In the genomic region with DNA sequence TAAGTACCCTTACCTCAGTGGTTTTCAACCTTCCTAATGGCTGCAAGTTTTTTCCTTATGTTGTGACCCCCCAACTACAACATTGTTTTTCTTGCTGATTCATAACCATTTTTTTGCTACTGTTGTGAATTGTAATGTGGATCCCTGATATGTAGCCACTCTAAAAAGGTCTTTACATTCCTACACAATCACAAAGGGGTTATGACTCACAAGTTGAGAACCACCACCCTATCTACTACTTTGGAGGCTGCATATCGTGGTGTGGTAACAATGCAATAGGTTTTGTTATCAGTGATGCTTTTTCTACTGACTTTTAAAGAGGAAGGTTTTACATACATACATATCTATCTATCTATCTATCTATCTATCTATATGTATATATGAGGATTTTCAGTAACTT, we compare ENCODE assay signal across 24 mouse cellular contexts. TPM values are rescaled to one million over a fixed set of nuclear protein-coding genes. Genes with fewer than 3 reads are reported as not detected.
DNase-seq lines count a peak whose midpoint lies in the region; ATAC-seq and TF ChIP-seq lines count a peak whose summit lies in the region.
"Had no signal": no experiment of that assay in that cellular context is flagged by ENCODE, and none has a peak within 500 bp of the region (broad histone marks: within the 10 kb centered on the region; RNA-seq: fewer than 3 reads in every experiment).

No protein-coding gene starts in this region.

- peak; percentile 31 for DNase-seq in 3T3-L1 (ENCODE audit: low read depth, low spot score)
- peak; percentile 65 for DNase-seq in 416B (ENCODE audit: low read depth)
- DNase-seq in MEL (ENCODE audit: low read depth, low spot score): peak; percentile 53
- no peak for DNase-seq in adrenal gland, postnatal 14 days
- DNase-seq: adrenal gland, adult 2 months; adrenal gland, adult 8-10 months; adrenal gland, postnatal 10 days; adrenal gland, postnatal 25 days; adrenal gland, postnatal 36 days; B cell, adult 2 months; cerebellum, adult 11 months; cerebellum, adult 11-12 months; cerebellum, adult 18-20 months; cerebellum, adult 2 months; cerebellum, adult 8-10 months; cerebellum, adult 9-10 months; cerebellum, adult 9-11 months had no signal

- WGBS in kidney, embryonic 14.5 days: 94% methylated on average over 1 of the region's 1 CpGs

- H3K9me3 ChIP-seq in MEL (replicated peaks; ENCODE audit: insufficient read depth, low read length): no peaks in the 10 kb centered on the region
- H3K9me3 ChIP-seq in kidney, embryonic 14.5 days (ENCODE audit: control insufficient read depth, low read length): no peaks in the 10 kb centered on the region
- H3K9me3 ChIP-seq: G1E had no signal

- no peak for TF ChIP-seq EP300 in MEL (IDR thresholded peaks at IDR 0.05; ENCODE audit: low read depth in 1 of 2, low read length in 2 of 2)

- H3K27ac ChIP-seq in MEL (ENCODE audit: control insufficient read depth, low read depth, low read length): no peak overlapping the region; the same call in 1 of the 2 replicates
- no peak overlapping the region for H3K27ac ChIP-seq in kidney, embryonic 14.5 days (ENCODE audit: low read depth, low read length)

- TF ChIP-seq CTCF in MEL (IDR thresholded peaks at IDR 0.05 in 2 of 3, conservative IDR thresholded peaks at IDR 0.05 in 1 of 3; ENCODE audit: control insufficient read depth in 1 of 3, insufficient read depth in 1 of 3, low read depth in 2 of 3, low read length in 3 of 3, poor library complexity in 1 of 3, severe bottlenecking in 1 of 3): no peak

- H3K9ac ChIP-seq in MEL (ENCODE audit: control insufficient read depth, low read depth, low read length, poor library complexity, severe bottlenecking): no peak overlapping the region
- no peak overlapping the region for H3K9ac ChIP-seq in kidney, embryonic 14.5 days (ENCODE audit: low read depth, low read length)

- H3K4me3 ChIP-seq in MEL (ENCODE audit: control insufficient read depth in 1 of 2, insufficient read depth in 1 of 2, low read depth in 2 of 2, low read length in 2 of 2): no peak overlapping the region
- H3K4me3 ChIP-seq in kidney, embryonic 14.5 days (ENCODE audit: low read length): no peak overlapping the region

- peaks cover 23% of the 10 kb centered on the region for H3K79me2 ChIP-seq in MEL (ENCODE audit: control insufficient read depth, insufficient read depth, low read length, poor library complexity)

- no peak; a peak in 1 of 4 replicates for TF ChIP-seq POLR2A in MEL (IDR thresholded peaks at IDR 0.05; ENCODE audit: control insufficient read depth in 1 of 2, insufficient read depth in 1 of 2, low read depth in 1 of 2, low read length in 2 of 2, poor library complexity in 1 of 2)

- no peak overlapping the region for H3K4me2 ChIP-seq in kidney, embryonic 14.5 days (replicated peaks; ENCODE audit: low read depth, low read length)

- H3K36me3 ChIP-seq in MEL (ENCODE audit: control insufficient read depth in 1 of 2, insufficient read depth in 2 of 2, low read length in 2 of 2): peaks cover 77 to 82% of the 10 kb centered on the region in 2 experiments
- peaks cover 62% of the 10 kb centered on the region for H3K36me3 ChIP-seq in kidney, embryonic 14.5 days (ENCODE audit: control insufficient read depth, insufficient read depth, low read length)

- peaks cover 16 to 35% of the 10 kb centered on the region in 2 experiments for H3K4me1 ChIP-seq in MEL (ENCODE audit: control insufficient read depth in 1 of 2, insufficient read depth in 2 of 2, low read length in 2 of 2)
- no peaks in the 10 kb centered on the region for H3K4me1 ChIP-seq in kidney, embryonic 14.5 days (ENCODE audit: control insufficient read depth, insufficient read depth, low read length)

- no peaks in the 10 kb centered on the region for H3K27me3 ChIP-seq in MEL (ENCODE audit: control insufficient read depth in 1 of 2, insufficient read depth in 2 of 2, low read length in 2 of 2)
- no peaks in the 10 kb centered on the region for H3K27me3 ChIP-seq in kidney, embryonic 14.5 days (ENCODE audit: control insufficient read depth, insufficient read depth, low read length)
- H3K27me3 ChIP-seq: CH12.LX, Patski had no signal

- no peak for ATAC-seq in kidney, embryonic 14.5 days (ENCODE audit: low FRiP score, low TSS enrichment)
- ATAC-seq in erythroid progenitor cell, adult 5-6 weeks (replicated peaks; ENCODE audit: low FRiP score, poor library complexity, severe bottlenecking): no peak
- ATAC-seq: activated CD4-positive, CD25-positive, alpha-beta regulatory T cell, adult 4 months; CD4-positive, CD25-positive, alpha-beta regulatory T cell, adult 4 months; Patski had no signal

- TF ChIP-seq RAD21 in MEL (IDR thresholded peaks at IDR 0.05; ENCODE audit: low read depth, low read length): no peak

TF ChIP-seq in MEL, 35 proteins besides CTCF, POLR2A, EP300 and RAD21:
- TF ChIP-seq POLR2AphosphoS2 (IDR thresholded peaks at IDR 0.05; ENCODE audit: low read length): no peak
- no peak for TF ChIP-seq MEF2A (IDR thresholded peaks at IDR 0.05; ENCODE audit: extremely low read depth, insufficient replicate concordance, low read depth, low read length, poor library complexity, severe bottlenecking)
- TF ChIP-seq MYC (IDR thresholded peaks at IDR 0.05; ENCODE audit: low read depth, low read length): no peak
- no peak for TF ChIP-seq HCFC1 (IDR thresholded peaks at IDR 0.05; ENCODE audit: low read depth, low read length)
- TF ChIP-seq BHLHE40 (IDR thresholded peaks at IDR 0.05; ENCODE audit: borderline replicate concordance, low read depth, low read length): no peak
- TF ChIP-seq RCOR1 (IDR thresholded peaks at IDR 0.05; ENCODE audit: low read depth, low read length): no peak
- TF ChIP-seq E2F4 (IDR thresholded peaks at IDR 0.05; ENCODE audit: borderline replicate concordance, low read depth, low read length): no peak
- TF ChIP-seq ELF1 (IDR thresholded peaks at IDR 0.05; ENCODE audit: low read depth, low read length): no peak
- TF ChIP-seq ZMIZ1 (IDR thresholded peaks at IDR 0.05; ENCODE audit: low read depth, low read length): no peak
- TF ChIP-seq MAX (IDR thresholded peaks at IDR 0.05; ENCODE audit: low read length): no peak
- no peak for TF ChIP-seq GABPA (IDR thresholded peaks at IDR 0.05; ENCODE audit: low read depth, low read length)
- TF ChIP-seq MYB (IDR thresholded peaks at IDR 0.05; ENCODE audit: low read depth, low read length): no peak
- TF ChIP-seq UBTF (IDR thresholded peaks at IDR 0.05; ENCODE audit: borderline replicate concordance, insufficient read depth, low read depth, low read length): no peak
- no peak for TF ChIP-seq MXI1 (IDR thresholded peaks at IDR 0.05; ENCODE audit: low read depth, low read length)
- no peak for TF ChIP-seq USF2 (IDR thresholded peaks at IDR 0.05; ENCODE audit: borderline replicate concordance in 1 of 2, insufficient read depth in 1 of 2, low read depth in 1 of 2, low read length in 2 of 2)
- no peak for TF ChIP-seq MAZ (IDR thresholded peaks at IDR 0.05; ENCODE audit: low read depth, low read length)
TF ChIP-seq in MEL: peak in this region for 0.

RNA-seq across cellular contexts. Expression of gene Serbp1, which starts 44.9 kb away (rescaled TPM):
- total RNA-seq in MEL (2012; rRNA removed): 1,043 and 1,179 TPM in 2 replicates
- polyA plus RNA-seq in MEL (2012; ENCODE audit: insufficient read depth in 1 of 2, insufficient read length in 2 of 2, low read depth in 1 of 2, low replicate concordance in 2 of 2, missing spikeins in 1 of 2): 1,000 to 10,000 TPM; 1,049 to 1,809 TPM
- polyA plus RNA-seq in kidney, embryonic 14.5 days (2014; fragmentation: Nextera tagmentation; extraction: Ambion mirVana): 546 and 649 TPM in 2 replicates
- 456 and 459 TPM in 2 replicates for total RNA-seq in erythroid progenitor cell, adult 5-6 weeks (2015; ENCODE audit: low replicate concordance)
- 627 and 659 TPM in 2 replicates for total RNA-seq in erythroid progenitor cell, adult 5-6 weeks (2017; ENCODE audit: low replicate concordance)
- 434 and 450 TPM in 2 replicates for total RNA-seq in adrenal gland, postnatal 14 days (2021)
